In the genomic region with DNA sequence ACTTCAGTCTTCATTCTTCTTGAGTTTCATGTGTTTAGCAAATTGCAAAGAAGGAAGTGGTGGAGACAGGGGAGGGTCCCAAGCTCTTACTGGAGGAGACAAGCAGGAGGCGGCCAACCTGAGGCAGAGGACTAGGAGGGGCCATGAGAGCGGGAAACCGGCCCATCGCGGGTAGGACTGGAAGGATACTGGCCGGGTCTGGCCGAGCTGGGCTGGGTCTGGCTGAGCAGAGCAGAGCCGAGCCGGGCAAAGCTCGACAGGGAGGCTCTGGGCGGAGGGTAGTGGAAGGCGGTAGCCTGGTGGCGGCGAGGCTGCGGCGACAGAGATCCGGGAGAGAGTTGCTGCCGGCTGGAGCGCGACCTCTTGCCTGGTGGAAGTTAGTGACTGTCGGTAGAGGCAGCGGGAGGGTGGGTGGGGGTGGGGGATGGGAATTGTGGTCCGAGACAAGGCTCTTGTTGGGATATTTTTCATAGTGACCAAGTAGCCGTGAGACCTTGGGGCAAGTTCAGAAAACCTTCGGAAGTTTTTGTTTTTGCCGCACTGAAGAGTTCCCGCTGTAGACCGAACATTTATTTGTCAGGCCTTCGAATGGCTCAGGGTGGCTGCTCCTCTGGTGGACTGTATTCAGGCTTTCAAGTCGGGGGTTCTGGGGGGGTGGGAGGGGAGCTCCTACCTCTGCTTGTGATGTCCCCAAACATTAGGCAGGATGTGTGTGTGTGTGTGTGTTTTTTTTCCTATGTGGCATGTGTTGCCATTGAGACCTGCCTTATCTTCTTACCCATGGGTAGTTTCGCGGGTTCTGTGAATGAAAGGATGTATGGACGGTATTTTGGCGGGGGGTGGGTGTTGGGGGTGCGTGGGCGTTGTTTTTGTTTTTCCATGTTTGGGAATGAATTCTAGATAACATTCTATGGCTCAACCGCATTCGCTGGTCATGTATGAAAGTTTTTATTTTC, we compare ENCODE assay signal across 8 mouse cellular contexts. TPM values are rescaled to one million over a fixed set of nuclear protein-coding genes. Genes with fewer than 3 reads are reported as not detected.
DNase-seq lines count a peak whose midpoint lies in the region; ATAC-seq lines count a peak whose summit lies in the region.

Slc43a3 (plus strand) TSS at position 106 of the 956 bp plus-strand sequence.

- peak; percentile 75 for ATAC-seq in CD4-positive, CD25-positive, alpha-beta regulatory T cell, adult 4 months

- peak; percentile 46 to 74 for DNase-seq in adrenal gland, adult 18-20 months (ENCODE audit: low spot score in 2 of 2)
- peak; percentile 68 for DNase-seq in fibroblast of lung, adult 2 months (ENCODE audit: low read depth)
- peak; percentile 90 to 92 for DNase-seq in heart, postnatal 10 days
- DNase-seq in kidney, postnatal 4 days: peak; percentile 85 to 91
- peak; percentile 75 for DNase-seq in mesoderm, embryonic 11.5 days (ENCODE audit: low read depth, low spot score)
- peak; percentile 86 to 88 for DNase-seq in spleen, postnatal 10 days (ENCODE audit: low spot score in 2 of 2)
- no peak for DNase-seq in layer of hippocampus, postnatal 36 days

- intact Hi-C loops in heart, postnatal 10 days (cut with DNase I): loop anchor here (2.0 kb wide), 1 partner anchor 20 kb away; no protein-coding TSS in a partner anchor

RNA-seq across cellular contexts. Expression of gene Slc43a3, which starts in this region (rescaled TPM):
- polyA plus RNA-seq in CD4-positive, CD25-positive, alpha-beta regulatory T cell, adult 4 months (2017; shearing (Covaris generic)): 10 to 100 TPM in 1 of 2 experiments, 1 to 10 TPM in 1; 7.0 to 10.7 TPM
- total RNA-seq in adrenal gland, adult 18-20 months (2021): 10 to 100 TPM; 61.3 to 67.3 TPM
- 100 to 1,000 TPM in 1 of 2 experiments, 10 to 100 TPM in 1; 53.0 to 109 TPM for total RNA-seq in heart, postnatal 10 days (2021)
- 1 to 10 TPM in 1 of 2 experiments, under 1 TPM in 1; 0.37 to 2.6 TPM for total RNA-seq in layer of hippocampus, postnatal 36 days (2021)

Comparison
In these comparisons a context has a peak if more than half of its experiments do, and no peak if none do; other contexts are left out.
1. RNA of gene Slc43a3 (total RNA-seq): 53.0 to 109 TPM in heart, postnatal 10 days and 61.3 to 67.3 TPM in adrenal gland, adult 18-20 months; 0.37 to 2.6 TPM in layer of hippocampus, postnatal 36 days; every median in the first group is over 10 times any median in the second.
2. DNase-seq: peak in adrenal gland, adult 18-20 months (2 of 2), fibroblast of lung, adult 2 months (single experiment), heart, postnatal 10 days (2 of 2), kidney, postnatal 4 days (2 of 2), mesoderm, embryonic 11.5 days (single experiment) and spleen, postnatal 10 days (2 of 2); none in layer of hippocampus, postnatal 36 days (0 of 2).